Mouse (Mus musculus): ENCODE data around the gene Idi2. TPM values are rescaled to one million over a fixed set of nuclear protein-coding genes. Genes with fewer than 3 reads are reported as not detected.

The Idi2 gene
- total and polyA plus RNA-seq, 3 experiments = 0.07 TPM; not detected in 2

DNA sequence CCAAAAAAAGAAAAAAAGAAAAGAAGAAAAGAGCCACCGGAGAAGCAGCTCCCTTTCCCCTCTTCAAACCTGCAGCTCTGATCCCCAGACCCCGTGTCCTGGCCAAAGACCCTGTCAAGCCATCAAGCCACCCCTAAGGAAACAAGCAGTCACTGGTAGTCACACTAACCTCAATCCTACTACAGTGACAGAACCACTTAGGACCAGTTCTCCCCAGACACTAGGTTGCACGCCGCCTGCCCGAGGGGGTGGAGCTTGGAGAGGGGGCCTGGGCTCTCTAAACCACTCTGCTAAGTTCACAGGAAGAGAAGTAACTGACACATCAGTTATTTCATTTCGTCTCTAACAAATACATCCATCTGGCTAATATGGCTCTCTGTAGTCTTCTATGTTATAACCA is 39.6 kb downstream of the Idi2 start:
- peaks cover 7 to 10% of the 10 kb centered on the region in 2 experiments for H3K4me1 ChIP-seq (ENCODE audit: control insufficient read depth in 1 of 2, insufficient read depth in 2 of 2, low read length in 2 of 2)
- H3K9me3 ChIP-seq (replicated peaks; ENCODE audit: insufficient read depth, low read length) = no peaks in the 10 kb centered on the region
- no peak overlapping the region for H3K27ac ChIP-seq (ENCODE audit: control insufficient read depth, low read depth, low read length)
- H3K9ac ChIP-seq (ENCODE audit: control insufficient read depth, low read depth, low read length, poor library complexity, severe bottlenecking) = no peak overlapping the region
- H3K27me3 ChIP-seq (ENCODE audit: control insufficient read depth in 1 of 2, insufficient read depth in 2 of 2, low read length in 2 of 2) = no peaks in the 10 kb centered on the region
- H3K36me3 ChIP-seq (ENCODE audit: control insufficient read depth in 1 of 2, insufficient read depth in 2 of 2, low read length in 2 of 2) = peaks cover 19 to 31% of the 10 kb centered on the region in 2 experiments
- no peak for DNase-seq (ENCODE audit: low read depth, low spot score)
- peaks cover 52% of the 10 kb centered on the region for H3K79me2 ChIP-seq (ENCODE audit: control insufficient read depth, insufficient read depth, low read length, poor library complexity)
- no peak overlapping the region for H3K4me3 ChIP-seq (ENCODE audit: control insufficient read depth in 1 of 2, insufficient read depth in 1 of 2, low read depth in 2 of 2, low read length in 2 of 2)
- TF ChIP-seq UBTF (IDR thresholded peaks at IDR 0.05; ENCODE audit: borderline replicate concordance, insufficient read depth, low read depth, low read length) (no peak), HCFC1 (IDR thresholded peaks at IDR 0.05; ENCODE audit: low read depth, low read length) (no peak), ELF1 (IDR thresholded peaks at IDR 0.05; ENCODE audit: low read depth, low read length) (no peak), TBP (IDR thresholded peaks at IDR 0.05; ENCODE audit: low read depth, low read length) (no peak), MAZ (IDR thresholded peaks at IDR 0.05; ENCODE audit: low read depth, low read length) (no peak), MYC (IDR thresholded peaks at IDR 0.05; ENCODE audit: low read depth, low read length) (no peak), ZC3H11A (IDR thresholded peaks at IDR 0.05; ENCODE audit: low read depth, low read length) (no peak), MEF2A (IDR thresholded peaks at IDR 0.05; ENCODE audit: extremely low read depth, insufficient replicate concordance, low read depth, low read length, poor library complexity, severe bottlenecking) (no peak), RAD21 (IDR thresholded peaks at IDR 0.05; ENCODE audit: low read depth, low read length) (no peak)

DNA sequence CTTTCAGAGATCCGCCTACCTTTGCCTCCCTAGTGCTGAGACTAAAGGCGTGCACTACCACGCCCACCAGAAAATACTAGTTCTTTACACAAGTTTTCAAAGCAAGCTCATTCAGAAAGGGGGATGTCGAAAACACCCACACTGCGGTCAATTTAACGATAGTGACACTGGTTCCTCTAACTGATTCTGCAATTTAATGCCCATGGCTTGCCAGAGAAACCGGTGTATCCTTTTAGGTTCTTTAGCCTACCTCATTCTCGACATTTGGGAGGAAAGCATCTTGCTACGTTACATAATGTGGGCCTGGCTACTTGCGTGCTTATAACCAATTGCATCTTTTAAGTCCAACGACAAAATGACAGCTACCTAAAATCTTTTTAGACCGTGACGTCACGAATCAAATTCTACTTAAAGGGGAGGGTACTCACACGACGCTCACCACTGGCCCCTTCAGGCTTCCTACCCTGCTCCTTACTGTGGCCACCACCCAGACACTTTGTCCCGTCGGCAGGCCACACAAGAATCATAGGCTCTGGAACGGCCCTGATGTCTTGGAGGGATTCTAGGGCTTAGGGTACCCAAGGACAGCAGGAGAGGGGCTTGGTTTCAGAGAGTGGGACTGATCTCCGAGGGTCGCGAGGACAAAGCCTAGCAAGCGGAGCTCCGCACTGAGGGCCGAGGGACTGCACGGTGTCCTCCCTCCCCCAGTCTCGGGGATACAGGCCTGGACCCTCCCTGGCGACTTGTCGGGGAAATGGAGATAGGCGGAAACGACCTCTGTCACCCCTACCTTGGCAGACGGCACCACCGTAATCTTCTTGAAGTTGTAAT is 42.7 kb downstream of the Idi2 start:
- Histone ChIP-seq H3K4me3 (ENCODE audit: control insufficient read depth in 1 of 2, insufficient read depth in 1 of 2, low read depth in 2 of 2, low read length in 2 of 2) (peak overlapping the region; percentile 73 to 83), H3K4me1 (ENCODE audit: control insufficient read depth in 1 of 2, insufficient read depth in 2 of 2, low read length in 2 of 2) (peaks cover 13% of the 10 kb centered on the region in 2 experiments), H3K9ac (ENCODE audit: control insufficient read depth, low read depth, low read length, poor library complexity, severe bottlenecking) (peak overlapping the region; percentile 87), H3K79me2 (ENCODE audit: control insufficient read depth, insufficient read depth, low read length, poor library complexity) (peaks cover 44% of the 10 kb centered on the region), H3K27me3 (ENCODE audit: control insufficient read depth in 1 of 2, insufficient read depth in 2 of 2, low read length in 2 of 2) (no peaks in the 10 kb centered on the region), H3K9me3 (replicated peaks; ENCODE audit: insufficient read depth, low read length) (no peaks in the 10 kb centered on the region), H3K27ac (ENCODE audit: control insufficient read depth, low read depth, low read length) (peak overlapping the region; percentile 63), H3K36me3 (ENCODE audit: control insufficient read depth in 1 of 2, insufficient read depth in 2 of 2, low read length in 2 of 2) (peaks cover 22 to 34% of the 10 kb centered on the region in 2 experiments)
- TF ChIP-seq POLR2A (IDR thresholded peaks at IDR 0.05; ENCODE audit: control insufficient read depth in 1 of 2, insufficient read depth in 1 of 2, low read depth in 1 of 2, low read length in 2 of 2, poor library complexity in 1 of 2) (peak in 1 of 2 experiments; percentile 35; a peak in 2 of 4 replicates), E2F4 (IDR thresholded peaks at IDR 0.05; ENCODE audit: borderline replicate concordance, low read depth, low read length) (0 out of 2 replicates have a peak, but pooled peaks have one; percentile 51), POLR2AphosphoS2 (IDR thresholded peaks at IDR 0.05; ENCODE audit: low read length) (0 out of 2 replicates have a peak, but pooled peaks have one; percentile 8), SIN3A (IDR thresholded peaks at IDR 0.05; ENCODE audit: low read length) (peak; percentile 86), MXI1 (IDR thresholded peaks at IDR 0.05; ENCODE audit: low read depth, low read length) (peak; percentile 88), CHD1 (IDR thresholded peaks at IDR 0.05; ENCODE audit: low read depth, low read length) (peak; percentile 91), MAZ (IDR thresholded peaks at IDR 0.05; ENCODE audit: low read depth, low read length) (no peak), GABPA (IDR thresholded peaks at IDR 0.05; ENCODE audit: low read depth, low read length) (no peak), TBP (IDR thresholded peaks at IDR 0.05; ENCODE audit: low read depth, low read length) (0 out of 2 replicates have a peak, but pooled peaks have one; percentile 25), NRF1 (IDR thresholded peaks at IDR 0.05; ENCODE audit: insufficient read depth, low read depth, low read length, poor library complexity, severe bottlenecking) (no peak), EP300 (IDR thresholded peaks at IDR 0.05; ENCODE audit: low read depth in 1 of 2, low read length in 2 of 2) (peak in 1 of 2 experiments; percentile 49; a peak in 1 of 4 replicates), RAD21 (IDR thresholded peaks at IDR 0.05; ENCODE audit: low read depth, low read length) (no peak), MAX (IDR thresholded peaks at IDR 0.05; ENCODE audit: low read length) (no peak), ZMIZ1 (IDR thresholded peaks at IDR 0.05; ENCODE audit: low read depth, low read length) (no peak)
- peak; percentile 74 for DNase-seq (ENCODE audit: low read depth, low spot score)
